Mouse (Mus musculus): ENCODE measurements at regions not wholly inside any gene's neighbourhood (a gene's known extent, or its start where the extent isn't known, plus 50 kb on each side); places are given as distances from the start of the nearest gene placed in this dataset.
A peak's percentile ranks its signal among the peaks of the same experiment; 100 is the strongest.

GRCm38 (mm10) chr5:35221451-35222305, 56.4 kb upstream of the Adra2c start:
- DNase-seq (ENCODE audit: low spot score in 2 of 2): no peak

GRCm38 (mm10) chr5:35216271-35216670, 61.8 kb upstream of the Adra2c start:
- no peak for DNase-seq (ENCODE audit: low spot score in 2 of 2)

GRCm38 (mm10) chr5:35215480-35216195, 62.5 kb upstream of the Adra2c start:
- peak; percentile 18 to 36 for DNase-seq (ENCODE audit: low spot score in 2 of 2)

GRCm38 (mm10) chr5:35215007-35215406, 63.1 kb upstream of the Adra2c start:
- DNase-seq (ENCODE audit: low spot score in 2 of 2): peak in 1 of 2 experiments; percentile 10

DNA sequence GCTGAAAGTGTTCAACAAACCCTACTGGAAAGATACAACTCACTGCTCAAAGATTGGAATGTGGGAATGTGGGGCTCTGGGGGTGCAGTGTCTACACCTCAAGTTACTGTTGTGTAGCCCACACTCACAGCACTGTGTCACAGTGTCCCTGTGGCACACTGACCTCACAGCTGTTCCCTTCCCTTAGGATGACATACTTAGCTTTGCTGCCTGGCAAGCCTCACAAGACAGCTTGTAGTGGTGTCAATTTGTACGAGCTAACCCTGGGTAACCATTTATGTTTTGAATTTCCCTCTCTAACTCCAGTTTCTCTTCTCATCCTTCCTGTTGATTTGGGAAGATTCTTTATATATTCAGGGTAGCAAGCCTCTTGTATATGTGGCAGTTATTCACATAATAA, 68.8 kb upstream of the Adra2c start:
- DNase-seq (ENCODE audit: low spot score in 2 of 2): no peak

DNA sequence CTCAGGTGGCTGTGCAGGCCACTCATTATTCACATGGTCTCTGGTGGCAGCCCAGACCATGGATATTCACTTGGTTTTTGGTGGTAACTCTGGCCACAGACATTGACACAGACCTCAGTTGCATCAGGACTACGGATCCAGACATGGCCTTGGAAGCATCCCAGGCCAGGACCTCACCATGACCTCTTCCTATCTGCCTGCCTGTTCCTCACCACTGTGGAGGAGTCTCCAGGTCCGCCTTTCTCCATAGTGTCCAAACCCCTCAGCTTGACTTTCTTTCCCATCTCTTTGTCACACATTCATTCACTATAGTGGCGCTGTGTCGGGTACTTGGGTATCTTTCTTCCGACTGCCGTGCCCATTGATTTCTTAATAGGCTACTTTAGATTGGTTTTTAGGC, 74.1 kb upstream of the Adra2c start:
- DNase-seq (ENCODE audit: low spot score in 2 of 2): no peak

- no peak for DNase-seq (ENCODE audit: low spot score in 2 of 2)
Observed at GRCm38 (mm10) chr5:35198468-35198867, 79.7 kb upstream of the Adra2c start.

DNA sequence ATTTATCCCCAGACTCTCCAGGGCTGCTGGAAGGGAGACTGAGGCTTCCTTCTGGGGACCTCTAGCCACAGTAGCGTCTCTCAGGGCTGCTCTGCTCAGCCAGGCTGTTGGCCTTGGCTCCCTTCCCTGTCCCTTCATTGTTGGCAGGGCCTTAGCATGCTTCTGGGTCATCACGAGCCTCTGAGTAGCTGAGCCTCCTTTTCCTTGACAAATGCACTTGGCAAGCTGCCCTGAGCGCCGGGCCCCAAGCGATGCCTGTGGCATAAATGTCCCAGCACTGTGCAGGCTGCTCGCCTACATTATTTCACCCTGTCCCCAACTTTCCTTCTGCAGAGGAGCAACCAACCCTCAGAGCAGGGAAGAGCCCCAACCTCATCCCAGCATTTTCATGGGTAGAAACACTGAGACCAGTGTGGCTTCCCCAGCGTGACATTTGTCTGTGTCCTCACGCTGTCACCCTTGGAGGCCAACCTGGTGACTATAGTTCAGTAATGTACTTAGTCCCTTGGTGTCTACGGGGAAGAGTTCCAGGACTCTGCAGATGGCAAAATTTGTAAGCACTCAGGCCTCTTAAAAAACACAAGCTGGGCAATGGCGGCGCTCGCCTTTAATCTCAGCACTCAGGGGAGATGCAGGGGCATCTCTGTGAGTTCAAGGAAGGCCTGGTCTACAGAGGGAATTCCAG, 83.7 kb upstream of the Lrpap1 start:
- peak; percentile 28 to 82 for DNase-seq (ENCODE audit: low spot score in 2 of 2)

DNA sequence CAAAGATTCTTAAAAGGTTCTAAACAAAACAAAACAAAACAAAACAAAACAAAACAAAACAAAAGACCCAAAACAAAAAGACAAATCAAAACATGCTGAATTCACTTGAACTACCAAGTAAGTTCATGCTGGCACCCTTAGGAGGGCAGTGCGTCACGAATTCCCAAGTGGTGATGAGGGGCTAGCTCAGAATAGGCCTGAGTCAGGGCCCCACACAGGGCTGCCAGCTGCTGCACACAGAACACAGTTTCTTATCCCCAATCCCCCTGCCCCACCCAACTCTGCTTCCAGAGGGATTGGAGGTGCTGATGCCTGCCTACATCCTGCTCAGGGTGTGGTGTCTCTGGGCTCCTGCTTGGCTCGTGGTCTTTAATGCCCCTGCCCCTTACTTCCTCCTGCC, 80.3 kb upstream of the Lrpap1 start:
- DNase-seq (ENCODE audit: low spot score in 2 of 2): no peak

DNA sequence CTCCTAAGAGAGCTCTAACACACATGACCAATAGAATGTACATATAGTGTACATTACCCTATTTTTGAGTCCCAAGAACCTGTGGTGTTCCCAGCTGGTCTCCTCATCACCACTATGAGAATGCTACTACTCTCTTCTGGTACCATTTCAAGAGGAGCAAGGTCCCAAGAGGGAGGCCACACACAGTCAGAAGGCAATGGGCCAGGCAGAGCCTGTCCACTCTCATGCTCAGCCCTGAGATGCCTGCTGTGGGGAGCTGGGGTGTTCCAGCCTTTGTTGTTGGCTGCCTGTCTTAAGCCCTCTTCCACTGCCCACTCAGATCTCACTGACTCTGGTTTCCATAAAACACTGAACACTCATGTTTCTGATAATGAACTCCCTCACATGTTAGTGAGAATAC, 79.7 kb upstream of the Lrpap1 start:
- DNase-seq (ENCODE audit: low spot score in 2 of 2): no peak

DNA sequence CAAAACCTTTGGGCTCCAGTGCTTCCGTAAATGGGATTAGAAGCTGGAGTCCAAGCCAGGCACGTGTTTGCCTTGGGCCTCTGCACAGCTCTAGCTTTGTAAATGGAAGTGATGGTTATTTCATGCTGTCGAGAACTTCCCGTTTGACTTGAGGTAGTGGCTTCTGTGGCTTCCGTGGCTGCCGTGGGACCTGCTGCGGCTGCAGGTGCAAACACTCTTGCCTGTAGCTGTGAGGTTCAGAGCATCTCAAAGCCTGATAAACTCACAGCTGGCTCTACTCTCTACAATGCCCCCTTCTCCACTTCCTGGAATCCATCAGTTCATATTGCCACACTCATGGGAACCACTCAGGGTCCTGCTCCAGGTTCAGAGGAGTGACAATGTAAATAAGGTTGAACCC, 77.9 kb upstream of the Lrpap1 start:
- DNase-seq (ENCODE audit: low spot score in 2 of 2): no peak

DNA sequence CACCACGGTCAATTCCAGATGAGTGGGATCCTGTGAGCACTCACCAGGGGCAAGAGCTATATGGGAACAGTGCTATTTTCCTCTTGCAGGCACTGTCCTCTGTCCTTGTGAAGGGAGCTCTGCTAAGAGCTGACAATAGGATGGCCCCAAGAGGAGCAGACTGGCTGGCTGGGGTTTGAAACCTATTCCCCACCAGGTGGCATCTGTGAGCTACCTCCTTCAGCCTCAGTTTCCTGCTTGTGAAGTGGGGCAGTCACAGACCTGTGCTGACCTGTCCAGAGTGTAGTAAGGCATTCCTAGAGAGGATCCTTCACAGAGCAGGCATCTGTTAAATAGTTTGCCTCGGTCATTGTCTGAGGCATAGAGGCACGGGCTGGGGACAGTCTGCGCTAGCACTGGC, 71.8 kb upstream of the Lrpap1 start:
- peak in 1 of 2 experiments; percentile 21 for DNase-seq (ENCODE audit: low spot score in 2 of 2)

DNA sequence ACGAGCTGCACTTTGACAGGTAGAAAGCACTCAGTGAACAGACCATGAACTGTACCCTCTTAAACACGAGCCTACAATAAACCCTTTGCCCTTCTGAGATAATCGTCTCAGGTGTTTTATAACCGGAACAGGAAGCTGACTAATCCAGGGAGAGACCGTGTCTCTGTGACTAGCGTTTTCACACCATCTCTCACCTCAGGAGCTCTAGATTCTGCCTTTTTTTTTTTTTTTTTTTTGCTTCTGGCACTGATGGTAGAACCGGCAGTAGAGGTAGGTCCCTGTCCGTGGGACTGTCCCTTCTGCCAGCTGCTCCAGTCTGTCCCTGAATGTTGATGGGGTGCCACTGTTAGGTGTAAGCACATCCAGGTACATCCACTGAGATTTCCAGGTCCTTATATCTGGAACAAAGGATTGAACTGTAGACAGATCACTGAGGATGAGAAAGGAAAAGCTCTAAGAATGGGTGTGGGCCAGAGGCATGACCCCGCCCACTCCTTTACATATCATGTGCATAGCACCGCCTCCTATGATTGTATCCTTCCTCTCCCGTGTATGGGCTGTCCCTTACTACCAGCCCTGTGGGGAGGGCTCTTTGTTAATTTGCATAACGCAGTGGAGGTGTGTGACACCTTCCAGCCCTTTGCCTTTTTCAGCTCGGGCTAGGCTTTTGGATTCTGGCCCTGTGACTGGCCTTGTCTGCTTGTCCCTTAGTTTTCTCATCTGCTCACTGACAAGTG, 70.7 kb upstream of the Lrpap1 start:
- DNase-seq (ENCODE audit: low spot score in 2 of 2): no peak

- no peak for DNase-seq (ENCODE audit: low spot score in 2 of 2)
Observed at GRCm38 (mm10) chr5:35174318-35174717, 68.8 kb upstream of the Lrpap1 start.

GRCm38 (mm10) chr5:35171336-35171735, 65.8 kb upstream of the Lrpap1 start:
- no peak for DNase-seq (ENCODE audit: low spot score in 2 of 2)

- DNase-seq (ENCODE audit: low spot score in 2 of 2): no peak
Observed at GRCm38 (mm10) chr5:35170369-35171130, 65.0 kb upstream of the Lrpap1 start.

DNA sequence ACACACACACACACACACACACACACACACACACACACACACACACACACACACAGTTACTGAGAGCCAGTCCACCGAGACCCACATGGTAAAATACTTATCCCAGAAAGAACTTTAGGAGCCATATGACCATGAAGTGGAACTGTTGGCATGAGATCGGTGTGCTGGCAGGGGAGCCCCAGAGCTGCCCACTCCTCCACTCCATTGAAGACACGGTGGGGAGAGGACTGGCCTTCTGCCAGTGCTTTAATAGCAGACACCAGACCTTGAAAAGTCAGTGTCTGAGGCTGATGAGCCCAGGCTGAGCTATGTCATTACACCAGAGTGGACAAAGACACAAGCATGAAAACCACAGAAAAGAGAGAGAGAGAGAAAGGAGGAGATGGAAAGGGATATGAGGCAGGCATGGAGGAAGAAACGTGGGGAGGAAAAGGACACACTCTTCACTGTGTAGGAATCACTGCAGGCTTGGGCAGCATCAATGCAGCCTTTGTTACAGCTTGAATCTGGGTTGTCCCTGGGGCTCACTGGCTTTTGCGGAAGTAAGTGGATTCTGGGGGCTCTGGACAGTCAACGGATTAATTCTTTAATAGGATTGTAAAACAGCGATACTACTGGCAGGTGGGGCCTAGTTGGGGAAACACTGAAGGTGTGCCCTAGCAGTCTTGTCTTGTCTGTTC, 64.2 kb upstream of the Lrpap1 start:
- DNase-seq (ENCODE audit: low spot score in 2 of 2): no peak

DNA sequence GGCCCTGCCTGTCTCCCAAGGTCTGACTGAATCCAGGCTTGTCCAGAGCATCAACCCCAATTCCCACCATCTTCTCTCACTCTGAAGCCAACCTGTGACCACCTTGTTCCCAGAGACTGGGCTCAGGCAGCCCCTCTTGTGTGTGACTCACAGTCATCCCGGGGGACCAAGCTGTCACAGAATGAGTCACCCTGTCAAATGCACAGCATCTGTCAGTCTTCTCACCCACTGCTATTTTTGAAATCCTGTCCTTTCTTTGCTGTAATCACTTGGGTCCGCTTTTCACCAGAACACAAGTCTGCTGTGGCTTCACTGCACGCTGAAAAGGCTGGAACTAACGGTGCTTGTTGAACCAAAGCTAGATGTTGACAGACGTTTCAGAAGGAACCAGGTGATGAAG, 63.3 kb upstream of the Lrpap1 start:
- no peak for DNase-seq (ENCODE audit: low spot score in 2 of 2)

- DNase-seq (ENCODE audit: low spot score in 2 of 2): no peak
Observed at GRCm38 (mm10) chr5:35168369-35168768, 62.8 kb upstream of the Lrpap1 start.

GRCm38 (mm10) chr5:35165993-35166392, 60.4 kb upstream of the Lrpap1 start:
- DNase-seq (ENCODE audit: low spot score in 2 of 2): no peak

Measured in left cerebral cortex, adult 8-10 months (tissue).